Mouse (Mus musculus): Measurements from ENCODE around the gene Exosc1. TPM values are rescaled to one million over a fixed set of nuclear protein-coding genes. Genes with fewer than 3 reads are reported as not detected.

The Exosc1 gene
- total RNA-seq (2015; ENCODE audit: low replicate concordance) = 16.9 and 21.0 TPM in 2 replicates
- total RNA-seq (2017; ENCODE audit: low replicate concordance) = 7.1 and 14.1 TPM in 2 replicates

DNA sequence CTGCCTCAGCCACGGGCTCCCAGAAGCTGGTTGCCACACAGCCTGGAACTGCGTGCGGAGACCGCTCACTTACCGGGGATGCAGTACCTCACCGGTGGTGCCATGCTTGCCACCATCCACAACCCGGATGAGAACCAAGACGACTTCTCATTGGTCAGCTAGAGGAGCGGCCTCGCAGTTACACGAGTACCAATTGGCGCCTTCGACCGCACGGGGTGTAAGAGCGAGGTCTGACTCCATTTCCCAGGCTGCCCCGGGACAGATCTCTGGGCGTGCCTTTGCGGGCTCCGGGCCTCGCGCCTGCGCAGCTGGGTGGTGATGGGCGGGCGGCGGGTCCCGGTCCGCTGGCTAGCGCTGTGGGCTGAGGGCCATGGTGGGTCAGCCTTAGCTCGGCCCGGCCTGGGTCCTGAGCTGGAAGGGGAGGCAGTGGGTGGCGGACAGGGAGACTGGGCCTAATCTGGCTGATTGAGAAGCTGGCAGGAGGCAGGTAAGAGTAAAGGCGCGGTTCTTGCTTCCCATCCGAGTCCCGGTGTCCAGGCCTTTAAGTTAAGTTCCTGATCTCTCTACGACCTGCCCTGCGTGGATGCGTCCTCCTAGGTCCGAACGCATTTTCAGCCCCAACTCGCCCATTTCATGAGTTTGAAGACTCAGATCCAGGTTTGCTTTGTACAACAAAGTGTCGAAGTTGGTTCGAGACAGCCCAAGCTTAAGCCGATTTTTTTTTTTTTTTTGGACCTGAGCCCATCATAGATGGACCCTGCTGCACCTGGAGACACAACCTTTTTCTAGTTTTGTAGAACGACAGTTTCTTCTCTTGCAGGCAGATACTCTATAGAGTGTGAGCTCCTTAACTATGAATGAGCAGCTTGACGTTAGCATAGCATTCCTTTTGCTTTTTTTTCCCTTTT is at the start of gene Exosc1, which contains the start of gene Zdhhc16:
Gene Exosc1 (minus strand): TSS at position 245 of the 908 bp plus-strand sequence.
Gene Zdhhc16 (plus strand): TSS at position 302 of the 908 bp plus-strand sequence.
- peak; percentile 97 for ATAC-seq (replicated peaks; ENCODE audit: low FRiP score, poor library complexity, severe bottlenecking)

DNA sequence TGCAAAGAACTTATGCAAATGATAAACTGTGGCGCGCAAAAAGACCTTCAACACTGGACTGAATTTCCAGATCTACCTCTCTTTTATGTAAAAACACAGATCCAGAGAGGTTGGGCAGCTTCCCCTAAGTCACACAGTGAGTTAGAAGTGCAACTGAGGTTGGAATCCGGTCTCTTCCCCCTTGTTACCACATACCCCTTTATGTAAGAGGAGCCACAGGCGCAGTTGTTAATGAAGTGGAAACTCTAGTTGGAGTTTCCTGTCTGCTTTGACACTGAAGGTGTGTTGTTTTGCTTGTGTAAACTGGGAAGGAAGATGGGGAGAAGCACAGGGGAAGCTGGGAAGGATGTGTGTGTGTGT is 49.5 kb upstream of the Exosc1 start:
- ATAC-seq (replicated peaks; ENCODE audit: low FRiP score, poor library complexity, severe bottlenecking) = no peak

DNA sequence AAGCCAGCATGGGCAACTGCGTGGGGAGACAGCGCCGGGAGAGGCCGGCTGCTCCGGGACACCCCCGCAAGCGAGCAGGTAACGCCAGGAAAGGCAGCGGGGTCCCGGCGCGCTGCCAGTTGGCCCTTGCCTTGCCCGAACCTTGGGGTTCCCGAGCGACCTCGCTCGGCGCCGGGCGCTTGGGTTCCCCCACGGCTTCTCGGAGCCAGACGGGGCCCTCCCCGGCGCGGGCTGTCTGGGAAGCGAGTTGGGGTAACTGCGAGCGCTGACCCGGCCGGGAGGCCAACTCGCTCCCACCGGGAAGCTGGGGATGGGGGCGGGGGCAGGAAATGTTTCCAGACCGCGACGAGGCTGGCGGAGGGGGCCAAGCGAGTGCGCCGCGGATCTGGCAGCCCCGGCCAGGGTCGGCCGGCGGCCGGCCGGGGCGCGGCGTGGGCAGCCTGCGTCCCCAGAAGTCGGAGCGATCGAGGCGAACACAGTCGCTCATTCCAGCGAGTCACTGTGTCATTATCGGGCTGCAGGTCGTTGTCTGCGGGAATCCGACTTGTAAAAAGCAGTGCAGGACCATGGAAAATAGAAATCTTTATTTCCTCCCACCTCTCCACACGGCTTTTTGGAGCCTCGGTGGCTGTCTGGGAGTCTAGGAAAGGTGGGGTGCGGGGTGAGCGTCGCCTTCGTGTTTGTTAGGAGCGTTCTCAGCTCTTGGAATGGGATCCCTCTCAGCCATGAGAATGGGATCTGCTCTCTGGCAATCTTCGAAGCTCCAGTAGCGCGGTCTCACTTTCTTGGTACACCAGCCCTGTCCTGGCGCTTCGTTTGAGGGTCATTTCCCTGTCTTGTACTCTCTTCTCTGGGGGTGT is 48.9 kb upstream of the Exosc1 start:
- no peak for ATAC-seq (replicated peaks; ENCODE audit: low FRiP score, poor library complexity, severe bottlenecking)

GRCm38 (mm10) chr19:41981595-41981927 is 48.3 kb upstream of the Exosc1 start, which contains the start of gene Ubtd1:
TSS of gene Ubtd1 (plus strand) at chr19:41981763.
- no peak for ATAC-seq (replicated peaks; ENCODE audit: low FRiP score, poor library complexity, severe bottlenecking)

- ATAC-seq (replicated peaks; ENCODE audit: low FRiP score, poor library complexity, severe bottlenecking) = peak; percentile 90
These were observed 47.8 kb upstream of the Exosc1 start, which contains the start of gene Mms19 for GRCm38 (mm10) chr19:41980819-41981594. TSS of gene Mms19 (minus strand) at chr19:41981157.

GRCm38 (mm10) chr19:41980422-41980818 is 47.2 kb upstream of the Exosc1 start:
- ATAC-seq (replicated peaks; ENCODE audit: low FRiP score, poor library complexity, severe bottlenecking) = peak; percentile 26

GRCm38 (mm10) chr19:41973891-41974794 is 40.9 kb upstream of the Exosc1 start:
- ATAC-seq (replicated peaks; ENCODE audit: low FRiP score, poor library complexity, severe bottlenecking) = no peak

DNA sequence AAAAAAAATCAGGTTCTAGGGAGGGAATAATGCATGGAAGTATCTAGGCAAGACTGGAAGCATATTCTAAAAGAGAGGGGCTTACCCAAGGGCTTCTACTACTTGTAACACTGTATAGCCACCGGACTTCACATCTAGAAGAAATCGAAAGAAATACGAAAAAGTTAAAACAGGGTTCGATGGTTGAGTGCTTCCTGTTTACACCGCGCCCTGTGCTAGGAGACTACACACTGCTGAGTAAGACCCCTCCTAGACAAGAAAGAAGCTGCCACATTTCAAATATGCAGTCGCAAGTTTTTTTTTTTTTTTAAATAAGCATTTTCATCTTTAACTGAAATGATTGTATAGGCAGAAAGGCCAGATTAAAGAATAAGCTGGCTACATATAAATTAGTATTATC is 36.4 kb upstream of the Exosc1 start:
- ATAC-seq (replicated peaks; ENCODE audit: low FRiP score, poor library complexity, severe bottlenecking) = no peak

GRCm38 (mm10) chr19:41953574-41953973 is 20.4 kb upstream of the Exosc1 start:
- no peak for ATAC-seq (replicated peaks; ENCODE audit: low FRiP score, poor library complexity, severe bottlenecking)

GRCm38 (mm10) chr19:41952287-41952686 is 19.1 kb upstream of the Exosc1 start:
- ATAC-seq (replicated peaks; ENCODE audit: low FRiP score, poor library complexity, severe bottlenecking) = no peak

DNA sequence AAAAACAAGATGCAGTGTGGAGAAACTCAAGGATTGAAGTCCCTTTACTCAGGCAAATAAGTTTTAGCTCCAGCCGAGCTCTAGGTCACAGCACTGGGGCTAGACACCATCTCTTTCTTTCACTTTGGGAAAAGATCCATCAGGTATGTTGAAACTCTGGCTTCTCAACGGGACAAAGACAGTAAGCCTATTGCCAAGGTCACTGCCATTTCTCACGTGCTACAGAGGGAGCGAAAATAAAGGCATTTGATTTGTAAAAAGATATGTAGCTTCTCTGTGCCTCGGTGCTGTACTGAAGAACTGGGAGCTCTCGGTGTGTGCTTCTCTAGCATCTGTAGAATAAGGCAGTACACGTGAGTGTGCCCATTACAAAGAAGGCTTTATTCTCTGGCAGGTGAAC is 10.6 kb upstream of the Exosc1 start:
- ATAC-seq (replicated peaks; ENCODE audit: low FRiP score, poor library complexity, severe bottlenecking) = no peak

DNA sequence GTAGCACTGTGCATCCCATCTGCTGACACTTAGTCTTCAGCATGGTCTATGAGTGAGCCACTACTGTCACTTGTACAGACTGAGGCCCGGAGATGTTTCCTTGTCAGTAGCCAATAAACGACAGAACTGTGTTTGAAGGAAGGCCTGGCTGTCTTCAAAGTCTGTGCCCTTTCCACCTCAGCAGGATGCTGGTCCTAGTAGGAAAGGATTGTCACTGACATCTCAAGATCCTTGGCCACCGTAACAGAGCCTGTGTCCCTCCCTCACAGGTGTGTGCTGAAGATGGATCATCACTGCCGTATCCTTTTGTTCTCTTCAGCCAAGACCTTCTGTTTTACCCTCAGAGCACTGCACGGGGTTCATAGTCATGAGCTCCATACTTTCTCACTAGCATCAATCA is 5.3 kb upstream of the Exosc1 start:
- no peak for ATAC-seq (replicated peaks; ENCODE audit: low FRiP score, poor library complexity, severe bottlenecking)

DNA sequence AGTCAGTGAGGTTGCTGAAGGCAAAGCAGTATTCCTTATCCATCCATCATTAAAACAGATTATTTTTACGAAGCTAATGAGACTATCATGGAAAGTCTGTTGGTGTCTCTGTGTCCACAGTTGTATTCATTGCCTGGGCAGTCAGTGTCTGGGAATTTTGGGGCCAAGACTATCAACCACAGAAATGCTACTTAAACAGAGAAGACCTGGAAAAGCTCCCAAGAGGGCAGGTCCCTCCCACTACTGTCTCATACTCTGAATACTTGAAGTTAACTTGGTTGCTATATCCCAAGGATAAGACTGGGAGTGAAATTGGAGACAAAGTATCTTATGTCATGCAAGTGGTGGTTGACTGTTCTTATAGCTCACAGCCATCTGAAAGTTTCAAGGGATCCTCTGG is 2.7 kb upstream of the Exosc1 start:
- ATAC-seq (replicated peaks; ENCODE audit: low FRiP score, poor library complexity, severe bottlenecking) = no peak

- peak; percentile 36; the same call in 1 of the 2 replicates for ATAC-seq (replicated peaks; ENCODE audit: low FRiP score, poor library complexity, severe bottlenecking)
These were observed 901 bp upstream of the Exosc1 start for GRCm38 (mm10) chr19:41934124-41934523.

- ATAC-seq (replicated peaks; ENCODE audit: low FRiP score, poor library complexity, severe bottlenecking) = peak; percentile 47
These were observed 537 bp downstream of the Exosc1 start for GRCm38 (mm10) chr19:41932686-41933085.

- ATAC-seq (replicated peaks; ENCODE audit: low FRiP score, poor library complexity, severe bottlenecking) = no peak
These were observed 12.7 kb downstream of the Exosc1 start for GRCm38 (mm10) chr19:41920412-41921067.

DNA sequence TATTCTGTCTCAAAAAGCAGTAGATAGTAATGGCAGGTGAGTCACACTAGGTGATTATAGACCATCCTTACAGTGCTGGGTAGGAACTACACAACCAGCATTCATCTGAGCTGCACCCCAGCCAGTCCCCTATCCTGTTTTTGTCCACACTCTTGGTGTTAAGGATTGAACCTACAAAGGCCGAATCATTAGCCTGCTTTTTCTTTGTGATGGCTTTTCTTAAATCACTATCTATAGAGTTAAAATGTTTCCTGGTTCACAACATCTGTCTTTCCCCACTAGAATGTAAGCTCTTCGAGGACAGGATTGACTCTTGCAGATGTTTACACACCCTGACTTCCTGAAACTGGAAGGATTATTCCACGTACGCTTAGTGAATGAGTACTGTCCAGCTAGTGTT is 13.8 kb downstream of the Exosc1 start:
- no peak for ATAC-seq (replicated peaks; ENCODE audit: low FRiP score, poor library complexity, severe bottlenecking)

DNA sequence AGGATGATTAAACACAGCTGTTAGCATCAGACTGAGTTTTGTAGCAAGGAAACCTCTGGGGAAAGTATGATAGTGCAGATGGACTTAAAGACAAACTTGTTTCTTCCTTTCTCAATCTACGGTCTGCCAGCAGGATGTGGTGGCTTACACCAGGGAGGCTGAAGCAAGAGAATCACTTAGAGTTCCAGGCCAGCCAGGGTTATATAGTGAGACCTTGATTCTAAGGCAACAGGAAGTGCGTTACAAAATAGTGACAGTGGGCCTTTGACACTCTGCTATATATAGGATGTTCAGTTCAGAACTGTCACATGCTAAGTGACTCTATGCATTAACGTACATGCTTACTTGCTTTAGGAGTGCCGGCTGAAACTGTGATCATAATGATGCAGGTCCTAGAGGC is 16.4 kb downstream of the Exosc1 start:
- no peak for ATAC-seq (replicated peaks; ENCODE audit: low FRiP score, poor library complexity, severe bottlenecking)

Measured in erythroid progenitor cell, adult 5-6 weeks (primary cell).